Mouse (Mus musculus) kidney, postnatal 10 days (tissue): ENCODE results near the gene Tnni3.

Experiments
- DNase-seq: peaks from one replicate; pipeline ENCODE4 v3.0.0; 2021; ENCODE audit warnings: mixed read lengths

The Tnni3 gene

GRCm38 (mm10) chr7:4496468-4496867 is 27.6 kb downstream of the Tnni3 start:
- DNase-seq: no peak

DNA sequence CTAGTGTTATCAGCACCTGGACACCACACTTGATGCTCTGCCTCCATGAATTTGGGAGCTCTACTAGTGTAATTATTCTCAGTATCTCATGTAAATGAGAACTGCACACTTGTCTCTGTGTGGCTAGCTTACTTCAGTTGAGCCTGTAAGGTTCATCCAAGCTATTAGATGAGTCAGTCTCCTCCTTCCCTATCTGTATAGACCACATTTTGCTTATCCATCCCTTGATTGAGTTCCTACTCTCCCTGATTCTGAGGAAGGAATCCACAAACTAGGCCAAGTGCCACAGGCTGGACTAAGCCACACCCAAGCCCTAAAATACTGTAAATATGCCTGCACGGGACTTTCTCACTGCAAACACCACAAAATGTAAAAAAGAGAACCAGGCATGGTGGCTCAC is 30.0 kb downstream of the Tnni3 start:
- no peak for DNase-seq

DNA sequence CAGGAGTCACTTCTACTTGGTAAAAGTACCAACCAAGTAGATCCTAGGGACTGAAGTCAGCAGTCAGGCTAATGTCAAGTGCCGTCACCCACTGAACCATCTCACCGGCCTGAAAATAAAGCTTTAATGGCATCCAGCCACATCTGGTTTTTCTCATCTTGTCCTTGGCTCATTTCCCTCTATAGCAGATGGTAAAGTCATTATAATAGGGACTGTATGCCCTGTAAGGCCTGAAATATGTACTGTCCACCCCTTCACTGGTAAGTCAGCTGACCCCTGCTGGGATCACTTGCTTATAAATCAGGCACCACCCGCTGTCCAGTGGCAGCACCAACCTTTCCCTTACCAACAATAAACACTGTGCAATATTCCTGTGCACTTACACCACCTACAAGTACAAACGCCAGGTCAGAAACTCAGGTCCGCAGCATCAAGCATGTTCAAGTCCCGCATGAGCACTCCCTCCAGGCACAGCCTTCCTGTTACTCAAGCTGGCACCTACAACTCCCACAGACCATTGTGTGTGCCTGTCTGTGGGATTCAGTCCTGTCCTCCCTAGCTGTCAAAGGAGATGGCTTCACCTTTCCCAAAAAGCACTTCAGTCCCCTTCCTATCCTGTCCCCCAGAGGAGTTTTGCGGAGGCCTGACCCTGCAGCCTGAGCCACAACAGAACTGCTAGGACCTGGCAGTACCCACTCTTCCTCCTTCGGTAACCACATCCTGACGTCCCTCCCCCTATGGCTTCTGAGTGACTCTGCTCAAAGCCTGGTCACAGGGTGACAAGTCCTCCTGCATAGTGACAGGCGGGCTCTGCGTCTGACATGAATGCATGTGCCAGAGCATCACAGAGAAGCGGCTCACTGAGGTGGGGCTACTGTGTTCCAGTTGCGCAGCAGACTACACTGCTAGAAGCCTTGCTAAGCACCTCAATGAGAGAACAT is 31.5 kb downstream of the Tnni3 start:
- no peak for DNase-seq

DNA sequence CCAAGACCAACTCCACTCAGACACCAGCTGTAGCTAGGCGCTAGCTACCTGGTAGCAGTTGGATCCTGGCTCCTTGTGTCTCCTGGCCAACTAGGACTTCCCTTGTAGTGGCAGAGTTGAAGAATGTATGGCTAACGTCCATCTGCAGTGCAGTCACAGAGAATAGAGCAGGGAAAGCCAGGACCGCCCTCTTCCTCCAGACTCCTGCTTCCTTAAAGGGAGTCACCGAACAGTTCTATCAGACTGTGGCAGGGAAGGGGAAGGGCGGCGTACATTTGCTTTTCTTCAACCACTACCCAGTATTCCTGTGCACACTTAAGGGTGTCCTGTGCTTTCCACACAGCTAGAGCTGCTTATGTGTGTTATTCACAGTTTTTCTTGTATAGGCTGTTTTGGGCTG is 32.7 kb downstream of the Tnni3 start:
- peak; percentile 47 for DNase-seq

DNA sequence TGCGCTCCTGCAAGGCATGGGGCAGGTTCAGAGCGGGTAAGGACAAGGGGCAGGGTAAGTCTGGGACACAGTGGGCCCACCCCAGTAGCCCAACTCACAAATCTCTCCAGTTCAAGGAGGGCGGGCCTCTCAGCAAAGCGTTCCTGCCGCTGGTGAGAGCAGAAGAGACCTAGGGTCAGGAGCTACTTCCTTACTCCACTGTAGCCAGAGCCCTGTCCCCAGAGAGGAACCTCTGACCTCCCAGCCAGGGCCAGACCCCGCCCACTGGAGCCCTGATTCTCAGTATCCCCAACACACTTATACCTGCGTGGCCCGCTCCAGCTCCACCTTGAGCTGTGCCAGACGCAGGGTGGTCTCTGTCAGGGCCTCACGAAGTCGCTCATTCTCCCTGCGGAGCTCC is 41.7 kb downstream of the Tnni3 start:
- DNase-seq: no peak

DNA sequence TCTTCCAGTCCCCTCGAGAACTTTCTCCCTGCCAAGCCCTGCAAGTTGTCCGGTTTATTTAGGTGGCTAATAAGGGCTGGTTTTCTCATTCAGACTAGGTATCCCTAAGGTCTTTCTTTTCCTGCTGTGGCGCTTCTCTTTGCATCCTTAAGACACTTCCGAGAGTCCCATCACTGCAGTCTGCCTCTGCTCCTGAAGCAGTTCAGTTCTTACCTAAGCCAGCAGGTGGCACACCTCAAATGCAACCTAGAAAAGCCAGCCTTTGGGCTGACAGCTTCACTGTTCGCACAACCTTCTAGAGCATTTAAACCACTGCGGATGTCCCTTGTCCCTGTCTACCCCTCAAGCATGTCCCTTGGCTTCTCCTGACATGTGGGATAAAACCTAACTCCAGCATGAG is 44.4 kb downstream of the Tnni3 start:
- peak; percentile 64 for DNase-seq

DNA sequence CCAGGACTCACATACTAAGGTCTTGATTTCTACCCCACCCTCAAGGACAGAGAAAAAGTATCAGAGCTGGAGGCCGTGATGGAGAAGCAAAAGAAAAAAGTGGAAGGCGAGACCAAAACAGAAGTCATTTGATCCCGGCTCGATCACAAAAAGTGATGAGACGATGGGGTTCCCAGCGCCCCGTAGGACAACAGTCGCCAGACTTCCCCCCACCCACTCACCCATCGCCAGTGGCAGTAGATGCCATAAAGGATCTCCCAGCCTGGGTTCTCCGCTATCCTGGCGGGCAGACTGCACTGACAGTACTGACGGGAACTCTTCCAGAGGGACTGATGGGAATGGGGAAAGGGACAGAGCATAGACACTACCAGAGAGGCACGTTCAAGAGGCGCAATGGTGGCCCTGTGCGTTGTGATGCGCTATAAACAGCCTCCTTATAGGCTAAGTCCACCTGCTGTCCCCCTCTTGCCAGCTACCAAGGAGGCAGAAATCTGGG is 45.2 kb downstream of the Tnni3 start:
- no peak for DNase-seq

GRCm38 (mm10) chr7:4478021-4478795 is 45.8 kb downstream of the Tnni3 start:
- peak; percentile 87 for DNase-seq

DNA sequence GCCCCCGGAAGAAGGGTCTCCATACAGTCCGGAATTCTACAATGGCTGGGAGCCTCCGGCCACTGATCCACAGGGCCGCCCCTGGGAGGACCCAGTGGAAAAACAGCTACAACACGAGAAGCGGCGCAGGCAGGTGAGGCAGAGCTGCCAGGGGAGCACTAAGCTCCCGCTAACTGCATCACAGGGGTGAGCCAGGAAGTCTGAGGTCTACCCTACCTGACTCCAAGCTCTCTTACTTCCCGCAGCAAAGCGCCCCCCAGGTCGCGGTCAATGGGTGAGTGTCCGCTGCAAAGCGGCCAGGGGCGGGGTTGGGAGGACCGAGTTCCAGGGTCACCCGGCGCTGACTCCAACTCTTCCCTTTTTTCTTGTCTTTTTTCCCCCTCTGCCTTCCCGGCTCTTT is 50.1 kb downstream of the Tnni3 start:
- DNase-seq: no peak

- DNase-seq: peak; percentile 94
Observed at GRCm38 (mm10) chr7:4471179-4471555, 52.9 kb downstream of the Tnni3 start.

DNA sequence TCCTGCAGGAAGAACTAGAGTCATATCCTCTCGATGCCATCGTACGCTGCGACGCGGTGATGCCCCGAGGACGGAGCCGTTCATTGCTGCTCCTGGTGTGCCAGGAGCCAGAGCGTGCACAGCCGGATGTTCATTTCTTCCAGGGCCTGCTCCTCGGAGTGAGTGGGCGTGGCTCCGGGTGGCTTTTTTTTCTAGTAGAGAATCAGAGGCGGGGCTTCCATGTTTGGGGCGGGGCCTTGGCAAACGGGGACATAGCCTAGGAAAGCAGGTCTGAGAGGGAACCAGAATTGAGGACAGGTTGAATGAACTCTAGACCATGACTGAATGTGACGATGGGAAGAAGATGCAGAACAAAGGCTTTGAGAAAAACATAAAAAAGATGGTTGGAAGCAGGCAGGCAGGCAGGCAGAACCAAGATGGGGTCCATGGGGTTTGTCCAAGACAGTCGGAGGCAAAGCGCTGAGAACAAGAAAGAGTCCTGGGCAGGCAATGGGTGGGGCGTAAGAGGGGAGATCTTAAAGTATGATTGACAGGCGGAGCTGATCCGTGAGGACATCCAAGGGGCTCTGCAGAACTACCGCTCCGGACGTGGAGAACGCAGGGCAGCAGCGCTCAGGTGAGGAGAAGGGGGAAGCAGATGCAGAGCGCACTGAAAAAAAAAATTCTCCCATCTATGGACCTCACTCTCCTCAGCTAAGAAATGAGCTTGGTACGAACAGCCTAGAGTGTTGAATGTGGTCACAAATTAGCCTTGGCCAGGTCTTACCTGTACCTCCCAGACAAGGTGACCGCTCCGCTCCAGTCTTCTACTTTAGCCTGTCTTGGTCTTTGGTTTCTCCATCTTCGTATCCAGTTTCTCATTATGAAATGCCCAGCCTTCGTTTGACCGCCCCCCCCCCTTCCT is 53.5 kb downstream of the Tnni3 start:
- peak; percentile 86 for DNase-seq
